Mouse (Mus musculus): ENCODE data around the gene Chst8. TPM values are rescaled to one million over a fixed set of nuclear protein-coding genes. Genes with fewer than 3 reads are reported as not detected.

Gene Chst8
- total and polyA plus RNA-seq, 3 experiments, result 0.22 TPM; not detected in 2

DNA sequence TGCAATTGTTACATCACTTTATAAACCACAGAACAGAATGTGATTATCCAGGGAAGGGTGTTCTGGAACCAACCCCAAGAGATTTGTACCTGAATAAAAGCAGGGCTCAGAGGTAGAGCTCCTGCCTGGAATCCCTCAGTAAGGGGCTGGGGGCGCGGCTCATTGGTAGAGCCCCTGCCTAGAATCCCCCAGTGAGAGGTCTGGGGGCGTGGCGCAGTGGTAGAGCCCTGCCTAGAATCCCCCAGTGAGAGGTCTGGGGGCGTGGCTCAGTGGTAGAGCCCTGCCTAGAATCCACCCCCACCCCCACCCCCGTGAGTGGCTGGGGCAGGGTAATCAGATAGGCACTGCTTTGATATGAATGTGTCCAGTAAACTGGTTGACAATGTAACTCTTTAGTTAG, 83.6 kb downstream of the Chst8 start:
- H3K36me3 ChIP-seq (replicated peaks), result no peaks in the 10 kb centered on the region
- no peaks in the 10 kb centered on the region for H3K4me1 ChIP-seq (ENCODE audit: insufficient read depth, low read depth, low read length)
- no peak overlapping the region for H3K4me3 ChIP-seq (ENCODE audit: low read depth, low read length)
- no peak for DNase-seq (ENCODE audit: low spot score)
- TF ChIP-seq CTCF (IDR thresholded peaks at IDR 0.05; ENCODE audit: low read depth, low read length) (no peak), GATA2 (IDR thresholded peaks at IDR 0.05; ENCODE audit: borderline replicate concordance, low read depth, low read length) (no peak), TAL1 (conservative IDR thresholded peaks at IDR 0.05; ENCODE audit: low read depth, low read length) (no peak), POLR2AphosphoS5 (IDR thresholded peaks at IDR 0.05; ENCODE audit: insufficient replicate concordance, low read depth, low read length) (no peak), GATA1 (IDR thresholded peaks at IDR 0.05; ENCODE audit: borderline replicate concordance, low read length) (no peak)
- H3K9me3 ChIP-seq (replicated peaks), result peaks cover 67% of the 10 kb centered on the region
- no peak for ATAC-seq (ENCODE audit: extremely low read depth, insufficient number of reproducible peaks, low FRiP score, poor library complexity, severe bottlenecking)
- H3K27me3 ChIP-seq (ENCODE audit: insufficient read depth, low read length), result no peaks in the 10 kb centered on the region

DNA sequence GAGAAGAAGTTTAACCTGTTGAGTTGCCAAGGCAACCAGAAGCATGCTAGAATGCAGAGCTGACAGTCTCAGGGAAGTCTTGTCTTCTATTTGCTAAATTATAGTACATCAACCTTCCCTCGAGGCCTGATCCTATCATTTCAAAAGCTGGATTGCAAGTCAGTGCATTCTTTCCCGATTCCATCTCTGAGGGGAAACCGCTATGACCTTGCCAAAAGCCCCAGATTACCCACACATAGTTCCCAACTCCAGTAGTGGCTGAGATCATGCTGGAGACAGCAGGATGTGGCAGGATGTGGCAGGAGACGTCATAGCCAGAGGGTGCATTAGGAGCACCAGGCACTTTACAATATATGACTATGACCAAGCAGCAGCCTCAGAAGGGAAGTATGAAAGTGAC, 87.3 kb downstream of the Chst8 start:
- DNase-seq (ENCODE audit: low spot score) (no peak), ATAC-seq (ENCODE audit: extremely low read depth, insufficient number of reproducible peaks, low FRiP score, poor library complexity, severe bottlenecking) (no peak)
- Histone ChIP-seq H3K4me3 (ENCODE audit: low read depth, low read length) (no peak overlapping the region), H3K4me1 (ENCODE audit: insufficient read depth, low read depth, low read length) (no peaks in the 10 kb centered on the region), H3K9me3 (replicated peaks) (peaks cover 65% of the 10 kb centered on the region), H3K36me3 (replicated peaks) (no peaks in the 10 kb centered on the region), H3K27me3 (ENCODE audit: insufficient read depth, low read length) (no peaks in the 10 kb centered on the region)
- no peak for TF ChIP-seq POLR2AphosphoS5 (IDR thresholded peaks at IDR 0.05; ENCODE audit: insufficient replicate concordance, low read depth, low read length)
- no peak for TF ChIP-seq GATA1 (IDR thresholded peaks at IDR 0.05; ENCODE audit: borderline replicate concordance, low read length)
- TF ChIP-seq CTCF (IDR thresholded peaks at IDR 0.05; ENCODE audit: low read depth, low read length), result no peak
- no peak for TF ChIP-seq TAL1 (conservative IDR thresholded peaks at IDR 0.05; ENCODE audit: low read depth, low read length)
- TF ChIP-seq GATA2 (IDR thresholded peaks at IDR 0.05; ENCODE audit: borderline replicate concordance, low read depth, low read length), result no peak

DNA sequence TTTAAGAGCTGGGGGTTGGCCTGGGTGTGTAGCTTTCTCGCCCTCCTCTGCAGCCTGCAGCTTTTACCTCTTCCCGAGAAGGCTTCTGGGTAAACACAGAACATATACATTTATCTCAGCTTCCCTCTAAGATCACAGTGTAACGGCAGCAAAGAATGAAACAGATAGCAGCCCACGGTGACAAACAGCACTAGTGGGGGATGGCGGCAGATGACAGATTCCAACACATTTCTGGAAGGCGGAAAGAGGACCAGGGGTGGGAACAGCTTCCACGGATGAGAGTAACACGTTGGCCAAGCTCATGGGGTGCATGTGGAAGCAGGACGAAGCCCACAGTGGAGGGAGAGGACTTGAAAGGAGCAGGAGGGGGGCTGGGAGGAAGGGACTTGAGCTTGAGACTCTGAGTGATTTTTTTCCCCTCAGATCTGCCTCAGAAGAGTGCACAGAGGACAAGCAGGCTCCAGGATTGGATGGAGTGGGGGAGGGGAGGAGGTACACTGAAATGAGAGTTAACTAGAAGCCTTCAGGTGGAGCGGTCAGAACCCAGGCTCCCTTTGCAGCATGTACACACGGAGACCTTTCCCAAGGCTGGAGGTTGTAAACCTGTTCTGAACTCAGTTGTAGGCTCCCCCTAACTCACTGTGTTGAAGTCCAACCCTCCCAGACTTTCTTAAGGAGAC, 89.8 kb downstream of the Chst8 start:
- no peak for TF ChIP-seq GATA2 (IDR thresholded peaks at IDR 0.05; ENCODE audit: borderline replicate concordance, low read depth, low read length)
- TF ChIP-seq POLR2AphosphoS5 (IDR thresholded peaks at IDR 0.05; ENCODE audit: insufficient replicate concordance, low read depth, low read length), result no peak
- TF ChIP-seq CTCF (IDR thresholded peaks at IDR 0.05; ENCODE audit: low read depth, low read length), result no peak
- TF ChIP-seq TAL1 (conservative IDR thresholded peaks at IDR 0.05; ENCODE audit: low read depth, low read length), result no peak
- no peak for TF ChIP-seq GATA1 (IDR thresholded peaks at IDR 0.05; ENCODE audit: borderline replicate concordance, low read length)
- ATAC-seq (ENCODE audit: extremely low read depth, insufficient number of reproducible peaks, low FRiP score, poor library complexity, severe bottlenecking), result no peak
- no peaks in the 10 kb centered on the region for H3K36me3 ChIP-seq (replicated peaks)

DNA sequence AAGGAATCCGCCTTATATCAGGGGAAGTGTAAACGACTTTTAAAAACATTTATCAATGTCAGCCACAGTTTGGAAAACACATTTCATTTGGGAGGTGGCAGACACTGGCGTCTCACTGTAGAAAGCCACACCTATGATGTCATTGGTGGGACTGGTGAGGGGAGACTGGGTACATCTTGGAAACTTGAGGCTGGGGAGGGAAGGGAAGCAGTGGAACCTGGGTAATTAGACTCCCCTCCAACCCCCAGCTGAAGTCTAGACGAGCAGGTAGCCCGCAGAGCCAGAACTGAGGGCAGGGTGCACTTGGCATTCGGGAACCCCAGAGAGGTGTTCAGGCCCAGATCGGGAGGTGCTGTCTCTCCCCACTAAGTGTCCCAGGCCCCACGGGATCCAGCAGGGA, 90.4 kb downstream of the Chst8 start:
- no peak overlapping the region for H3K4me3 ChIP-seq (ENCODE audit: low read depth, low read length)
- no peaks in the 10 kb centered on the region for H3K4me1 ChIP-seq (ENCODE audit: insufficient read depth, low read depth, low read length)
- no peak for TF ChIP-seq POLR2AphosphoS5 (IDR thresholded peaks at IDR 0.05; ENCODE audit: insufficient replicate concordance, low read depth, low read length)
- no peak for TF ChIP-seq GATA1 (IDR thresholded peaks at IDR 0.05; ENCODE audit: borderline replicate concordance, low read length)
- TF ChIP-seq CTCF (IDR thresholded peaks at IDR 0.05; ENCODE audit: low read depth, low read length), result no peak
- TF ChIP-seq TAL1 (conservative IDR thresholded peaks at IDR 0.05; ENCODE audit: low read depth, low read length), result no peak
- TF ChIP-seq GATA2 (IDR thresholded peaks at IDR 0.05; ENCODE audit: borderline replicate concordance, low read depth, low read length), result no peak
- peaks cover 77% of the 10 kb centered on the region for H3K9me3 ChIP-seq (replicated peaks)
- no peaks in the 10 kb centered on the region for H3K36me3 ChIP-seq (replicated peaks)
- H3K27me3 ChIP-seq (ENCODE audit: insufficient read depth, low read length), result no peaks in the 10 kb centered on the region
- ATAC-seq (ENCODE audit: extremely low read depth, insufficient number of reproducible peaks, low FRiP score, poor library complexity, severe bottlenecking) (no peak), DNase-seq (ENCODE audit: low spot score) (no peak)

More for the DNA sequence above, 89.8 kb downstream of the Chst8 start:
- DNase-seq (ENCODE audit: low spot score), result no peak
- no peak overlapping the region for H3K4me3 ChIP-seq (ENCODE audit: low read depth, low read length)
- H3K9me3 ChIP-seq (replicated peaks), result peaks cover 73% of the 10 kb centered on the region
- no peaks in the 10 kb centered on the region for H3K4me1 ChIP-seq (ENCODE audit: insufficient read depth, low read depth, low read length)
- H3K27me3 ChIP-seq (ENCODE audit: insufficient read depth, low read length), result no peaks in the 10 kb centered on the region

DNA sequence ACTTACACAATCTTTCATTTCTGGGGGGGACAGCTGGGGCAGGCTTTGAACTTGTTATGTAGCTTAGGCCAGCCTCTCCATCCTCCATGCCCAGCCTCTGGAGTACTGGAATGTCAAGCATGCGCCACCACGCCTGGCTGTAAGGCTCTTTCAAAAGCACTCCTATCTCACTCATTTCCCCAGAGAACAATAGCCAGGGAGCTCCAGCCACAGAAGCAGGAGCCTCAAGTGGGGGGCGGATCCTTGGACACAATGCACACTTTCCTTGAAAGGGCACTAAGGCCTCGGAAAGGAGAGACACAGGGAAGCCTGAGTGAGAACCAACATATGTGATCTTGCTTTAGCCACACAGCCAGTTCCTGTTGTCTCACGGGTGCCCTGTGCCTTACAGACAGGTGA, 90.9 kb downstream of the Chst8 start:
- DNase-seq (ENCODE audit: low spot score) (no peak), ATAC-seq (ENCODE audit: extremely low read depth, insufficient number of reproducible peaks, low FRiP score, poor library complexity, severe bottlenecking) (no peak)
- H3K9me3 ChIP-seq (replicated peaks), result peaks cover 77% of the 10 kb centered on the region
- no peaks in the 10 kb centered on the region for H3K36me3 ChIP-seq (replicated peaks)
- no peak overlapping the region for H3K4me3 ChIP-seq (ENCODE audit: low read depth, low read length)
- no peaks in the 10 kb centered on the region for H3K4me1 ChIP-seq (ENCODE audit: insufficient read depth, low read depth, low read length)
- TF ChIP-seq CTCF (IDR thresholded peaks at IDR 0.05; ENCODE audit: low read depth, low read length), result no peak
- no peak for TF ChIP-seq POLR2AphosphoS5 (IDR thresholded peaks at IDR 0.05; ENCODE audit: insufficient replicate concordance, low read depth, low read length)
- no peak for TF ChIP-seq TAL1 (conservative IDR thresholded peaks at IDR 0.05; ENCODE audit: low read depth, low read length)
- H3K27me3 ChIP-seq (ENCODE audit: insufficient read depth, low read length), result no peaks in the 10 kb centered on the region

GRCm38 (mm10) chr7:34720882-34721649, 91.4 kb downstream of the Chst8 start:
- H3K27me3 ChIP-seq (ENCODE audit: insufficient read depth, low read length), result no peaks in the 10 kb centered on the region
- H3K36me3 ChIP-seq (replicated peaks), result no peaks in the 10 kb centered on the region
- ATAC-seq (ENCODE audit: extremely low read depth, insufficient number of reproducible peaks, low FRiP score, poor library complexity, severe bottlenecking), result no peak
- DNase-seq (ENCODE audit: low spot score), result no peak
- no peak overlapping the region for H3K4me3 ChIP-seq (ENCODE audit: low read depth, low read length)
- H3K9me3 ChIP-seq (replicated peaks), result peaks cover 77% of the 10 kb centered on the region
- TF ChIP-seq GATA1 (IDR thresholded peaks at IDR 0.05; ENCODE audit: borderline replicate concordance, low read length), result no peak
- TF ChIP-seq CTCF (IDR thresholded peaks at IDR 0.05; ENCODE audit: low read depth, low read length), result no peak
- no peak for TF ChIP-seq GATA2 (IDR thresholded peaks at IDR 0.05; ENCODE audit: borderline replicate concordance, low read depth, low read length)
- no peak for TF ChIP-seq POLR2AphosphoS5 (IDR thresholded peaks at IDR 0.05; ENCODE audit: insufficient replicate concordance, low read depth, low read length)
- no peak for TF ChIP-seq TAL1 (conservative IDR thresholded peaks at IDR 0.05; ENCODE audit: low read depth, low read length)
- H3K4me1 ChIP-seq (ENCODE audit: insufficient read depth, low read depth, low read length), result no peaks in the 10 kb centered on the region
